Mouse (Mus musculus) adrenal gland, adult (tissue): ENCODE measurements around the gene Esr2.

Experiments used
- DNase-seq, 2 experiments: peaks; one replicate each; pipeline ENCODE4 v3.0.0; 2022 to 2023; ENCODE audit warnings: low spot score in 1 of 2; ENCODE audit not compliant: inconsistent age in 2 of 2

The Esr2 gene

DNA sequence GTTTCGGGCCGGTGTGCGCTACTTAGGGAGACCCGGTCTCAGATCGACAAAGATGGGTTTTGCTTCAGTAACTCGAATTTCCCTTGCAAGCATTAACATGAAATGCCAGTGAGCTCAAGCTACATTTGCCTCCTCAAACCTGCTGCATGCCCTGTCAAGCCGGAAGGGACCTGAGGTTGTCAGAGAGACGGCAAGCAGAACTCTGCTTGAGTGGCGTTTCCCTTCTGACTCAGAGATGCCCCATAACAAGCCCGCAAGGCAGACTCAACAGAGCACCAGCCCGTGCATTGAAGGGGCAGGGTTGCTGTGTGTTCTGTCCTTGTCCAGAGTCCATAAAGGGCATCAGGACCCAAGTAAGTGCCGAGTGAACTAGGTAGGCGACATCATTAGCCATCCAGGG lies 90.0 kb downstream of the Esr2 start:
- no peak for DNase-seq

- no peak for DNase-seq
Observed at GRCm38 (mm10) chr12:76085956-76086905, 90.8 kb downstream of the Esr2 start.

GRCm38 (mm10) chr12:76085066-76085465 lies 92.0 kb downstream of the Esr2 start:
- DNase-seq, result no peak

DNA sequence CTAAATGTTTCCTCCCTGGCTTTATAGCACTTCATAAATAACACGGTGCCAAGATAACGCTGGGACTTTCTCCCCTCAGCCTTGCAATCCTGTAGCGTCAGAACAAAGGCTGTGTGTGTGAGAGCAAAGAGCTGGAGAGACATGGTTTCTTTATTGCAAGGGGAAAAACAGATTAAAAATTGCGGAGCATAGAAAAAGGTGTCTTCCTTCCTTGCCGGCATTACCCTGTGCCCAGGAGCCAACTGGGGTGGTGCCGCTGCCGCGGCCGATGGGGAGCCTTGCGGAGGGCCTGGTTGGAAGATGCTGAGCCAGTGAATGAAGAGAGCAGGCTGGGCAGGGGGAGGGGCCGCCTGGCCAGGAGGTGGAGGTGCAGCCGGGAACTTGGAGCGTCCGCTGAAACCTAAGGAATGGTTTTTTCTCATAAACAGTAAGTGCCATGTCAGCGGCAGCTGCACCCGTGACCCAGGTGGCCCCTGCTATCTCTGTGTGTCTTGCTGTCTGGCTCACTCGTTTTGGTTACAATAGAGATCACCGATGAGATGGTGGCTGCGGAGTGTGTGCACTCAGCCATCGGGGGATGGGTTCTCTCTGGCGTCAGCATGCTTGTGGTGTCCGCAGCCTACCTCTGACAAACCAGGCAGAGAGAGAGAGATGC lies 95.4 kb downstream of the Esr2 start:
- peak; percentile 23 to 54 for DNase-seq

- peak in 1 of 2 experiments; percentile 40 for DNase-seq
Observed at GRCm38 (mm10) chr12:76080876-76081556, 96.0 kb downstream of the Esr2 start.

DNA sequence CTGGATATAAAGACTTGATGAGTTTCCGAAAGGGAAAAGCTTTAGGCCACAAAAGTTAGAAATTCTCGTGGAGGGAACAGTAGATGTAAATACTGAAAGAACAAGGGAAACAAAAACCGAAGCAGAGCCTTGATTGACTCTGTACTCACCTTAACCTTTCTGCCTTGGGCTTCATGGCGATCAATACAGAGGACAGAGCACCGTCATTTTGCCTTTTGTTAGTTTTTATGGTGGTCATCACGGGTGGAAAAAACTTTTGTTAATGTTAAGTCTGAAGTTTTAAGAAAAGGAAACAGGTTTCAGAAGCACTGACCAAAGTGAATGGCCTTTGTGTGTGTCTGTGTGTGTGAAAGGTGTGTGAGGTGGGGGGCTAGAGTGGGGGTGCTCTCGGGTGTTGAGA lies 103.1 kb downstream of the Esr2 start:
- DNase-seq, result no peak

- no peak for DNase-seq
Observed at GRCm38 (mm10) chr12:76073066-76073826, 103.8 kb downstream of the Esr2 start.

- DNase-seq, result no peak
Observed at GRCm38 (mm10) chr12:76071935-76072849, 104.9 kb downstream of the Esr2 start.
